Mouse (Mus musculus) myocyte (in vitro differentiated cells): ENCODE measurements at regions not wholly inside any gene's neighbourhood (a gene's known extent, or its start where the extent isn't known, plus 50 kb on each side); places are given as distances from the start of the nearest gene placed in this dataset.

Experiments
- H3K27me3 ChIP-seq: one replicate; pipeline ENCODE4 v1.6.1; 2011; ENCODE audit not compliant: control insufficient read depth, insufficient read depth, insufficient read length
- H3K36me3 ChIP-seq: one replicate; pipeline ENCODE4 v1.6.1; 2011; ENCODE audit not compliant: control insufficient read depth, insufficient read depth
- H3K4me2 ChIP-seq: one replicate; pipeline ENCODE4 v1.6.1; 2011; ENCODE audit warnings: low read depth, control low read depth
- H3K4me3 ChIP-seq: one replicate; pipeline ENCODE4 v1.5.1; 2011; ENCODE audit warnings: mild to moderate bottlenecking, control low read depth, moderate library complexity
- H3K79me2 ChIP-seq: one replicate; pipeline ENCODE4 v1.6.1; 2011; ENCODE audit not compliant: control insufficient read depth, insufficient read depth
- H3ac ChIP-seq: one replicate; pipeline ENCODE4 v1.6.1; 2011; ENCODE audit not compliant: control insufficient read depth, insufficient read length
- CEBPB ChIP-seq: IDR thresholded peaks from 2 replicates; pipeline ENCODE4 v1.6.1; 2011; ENCODE audit warnings: mild to moderate bottlenecking, moderate library complexity; ENCODE audit not compliant: poor library complexity, insufficient read depth, severe bottlenecking
- E2F4 ChIP-seq: IDR thresholded peaks from one replicate; pipeline ENCODE4 v1.6.1; 2011; ENCODE audit warnings: mild to moderate bottlenecking, control low read depth, moderate library complexity; ENCODE audit not compliant: insufficient read depth
- MAX ChIP-seq: IDR thresholded peaks from one replicate; pipeline ENCODE4 v1.6.1; 2011; ENCODE audit warnings: low read depth, mild to moderate bottlenecking, control low read depth
- MYOD1 ChIP-seq, 3 experiments: IDR thresholded peaks; one replicate each; pipeline ENCODE4 v1.6.1; 2011; ENCODE audit warnings: control low read depth in 2 of 3, low read depth in 2 of 3, mild to moderate bottlenecking in 2 of 3, moderate library complexity in 1 of 3; ENCODE audit not compliant: insufficient read length in 2 of 3, control insufficient read depth in 1 of 3
- MYOG ChIP-seq, 3 experiments: IDR thresholded peaks; one replicate each; pipeline ENCODE4 v1.6.1; 2011; ENCODE audit warnings: control low read depth in 2 of 3, low read depth in 2 of 3, mild to moderate bottlenecking in 2 of 3; ENCODE audit not compliant: insufficient read length in 2 of 3, control insufficient read depth in 1 of 3, insufficient read depth in 1 of 3
- POLR2A ChIP-seq: IDR thresholded peaks from one replicate; pipeline ENCODE4 v1.6.1; 2011; ENCODE audit warnings: low read depth, mild to moderate bottlenecking, control low read depth, moderate library complexity; ENCODE audit not compliant: insufficient read length
- POLR2AphosphoS2 ChIP-seq: IDR thresholded peaks from one replicate; pipeline ENCODE4 v1.6.1; 2011; ENCODE audit warnings: low read depth, control low read depth; ENCODE audit not compliant: insufficient read length
- REST ChIP-seq: IDR thresholded peaks from one replicate; pipeline ENCODE4 v1.6.1; 2011; ENCODE audit warnings: mild to moderate bottlenecking, control low read depth, moderate library complexity; ENCODE audit not compliant: insufficient read depth, insufficient read length
- SRF ChIP-seq: IDR thresholded peaks from one replicate; pipeline ENCODE4 v1.6.1; 2011; ENCODE audit warnings: low read depth; ENCODE audit not compliant: control insufficient read depth, insufficient read length
- TCF12 ChIP-seq: IDR thresholded peaks from one replicate; pipeline ENCODE4 v1.6.1; 2011; ENCODE audit warnings: mild to moderate bottlenecking, control low read depth; ENCODE audit not compliant: poor library complexity, insufficient read depth, severe bottlenecking
- TCF3 ChIP-seq: IDR thresholded peaks from one replicate; pipeline ENCODE4 v1.6.1; 2011; ENCODE audit warnings: low read depth, control low read depth; ENCODE audit not compliant: insufficient read length
- USF1 ChIP-seq: IDR thresholded peaks from one replicate; pipeline ENCODE4 v1.6.1; 2011; ENCODE audit warnings: low read depth, mild to moderate bottlenecking, control low read depth, moderate library complexity

- Histone ChIP-seq H3K4me2 (no peak overlapping the region), H3ac (no peak overlapping the region), H3K79me2 (no peaks in the 10 kb centered on the region), H3K36me3 (no peaks in the 10 kb centered on the region), H3K27me3 (no peaks in the 10 kb centered on the region), H3K4me3 (no peak overlapping the region)
- no peak for TF ChIP-seq USF1
- TF ChIP-seq TCF12, result no peak
- no peak for TF ChIP-seq SRF
- no peak for TF ChIP-seq E2F4
- no peak for TF ChIP-seq REST
- no peak for TF ChIP-seq POLR2A
- no peak for TF ChIP-seq MAX
- TF ChIP-seq MYOD1 (IDR thresholded peaks at IDR 0.05; ENCODE audit: control insufficient read depth in 1 of 3, insufficient read length in 2 of 3, low read depth in 2 of 3), result no peak
Observed at GRCm38 (mm10) chr8:40152451-40152850, 522.4 kb upstream of the Adam24 start.

- H3K36me3 ChIP-seq, result no peaks in the 10 kb centered on the region
- H3K4me3 ChIP-seq, result no peak overlapping the region
- no peaks in the 10 kb centered on the region for H3K79me2 ChIP-seq
- TF ChIP-seq TCF12, result no peak
- no peak for TF ChIP-seq CEBPB
- TF ChIP-seq USF1, result no peak
- TF ChIP-seq MYOG (IDR thresholded peaks at IDR 0.05; ENCODE audit: control insufficient read depth in 1 of 3, insufficient read depth in 1 of 3, insufficient read length in 2 of 3, low read depth in 2 of 3), result no peak
- TF ChIP-seq POLR2AphosphoS2, result no peak
- TF ChIP-seq MYOD1 (IDR thresholded peaks at IDR 0.05; ENCODE audit: control insufficient read depth in 1 of 3, insufficient read length in 2 of 3, low read depth in 2 of 3), result no peak
- TF ChIP-seq POLR2A, result no peak
- no peak for TF ChIP-seq E2F4
- no peak for TF ChIP-seq REST
- no peak for TF ChIP-seq MAX
- no peak for TF ChIP-seq SRF
- TF ChIP-seq TCF3, result no peak
- no peaks in the 10 kb centered on the region for H3K27me3 ChIP-seq
- H3K4me2 ChIP-seq, result peak overlapping the region; percentile 34
- H3ac ChIP-seq, result no peak overlapping the region
Observed at GRCm38 (mm10) chr8:40186715-40187583, 487.9 kb upstream of the Adam24 start.

GRCm38 (mm10) chr8:40187584-40187934 lies 487.3 kb upstream of the Adam24 start:
- Histone ChIP-seq H3ac (no peak overlapping the region), H3K4me3 (no peak overlapping the region), H3K36me3 (no peaks in the 10 kb centered on the region), H3K4me2 (no peak overlapping the region), H3K79me2 (no peaks in the 10 kb centered on the region), H3K27me3 (no peaks in the 10 kb centered on the region)
- TF ChIP-seq MYOG (IDR thresholded peaks at IDR 0.05; ENCODE audit: control insufficient read depth in 1 of 3, insufficient read depth in 1 of 3, insufficient read length in 2 of 3, low read depth in 2 of 3), result peak in 1 of 3 experiments; percentile 32
- TF ChIP-seq MYOD1 (IDR thresholded peaks at IDR 0.05; ENCODE audit: control insufficient read depth in 1 of 3, insufficient read length in 2 of 3, low read depth in 2 of 3), result no peak

- Histone ChIP-seq H3ac (no peak overlapping the region), H3K36me3 (no peaks in the 10 kb centered on the region), H3K4me2 (no peak overlapping the region), H3K4me3 (no peak overlapping the region), H3K79me2 (no peaks in the 10 kb centered on the region), H3K27me3 (no peaks in the 10 kb centered on the region)
- no peak for TF ChIP-seq REST
- TF ChIP-seq POLR2A, result no peak
- TF ChIP-seq MAX, result no peak
- TF ChIP-seq TCF12, result no peak
- no peak for TF ChIP-seq MYOD1 (IDR thresholded peaks at IDR 0.05; ENCODE audit: control insufficient read depth in 1 of 3, insufficient read length in 2 of 3, low read depth in 2 of 3)
Observed at GRCm38 (mm10) chr8:40192266-40192665, 482.6 kb upstream of the Adam24 start.

- Histone ChIP-seq H3K36me3 (no peaks in the 10 kb centered on the region), H3K27me3 (no peaks in the 10 kb centered on the region), H3ac (no peak overlapping the region), H3K4me3 (no peak overlapping the region), H3K79me2 (no peaks in the 10 kb centered on the region), H3K4me2 (no peak overlapping the region)
- TF ChIP-seq E2F4 (no peak), POLR2A (no peak), MYOG (IDR thresholded peaks at IDR 0.05; ENCODE audit: control insufficient read depth in 1 of 3, insufficient read depth in 1 of 3, insufficient read length in 2 of 3, low read depth in 2 of 3) (no peak), REST (no peak), TCF3 (no peak), USF1 (no peak), POLR2AphosphoS2 (no peak)
Observed at GRCm38 (mm10) chr8:40193148-40193547, 481.7 kb upstream of the Adam24 start.
